In genomic region chrX:50797798-50798197, GRCm38 (mm10) we compare ENCODE assay signal across 21 mouse cellular contexts. TPM values are rescaled to one million over a fixed set of nuclear protein-coding genes. Genes with fewer than 3 reads are reported as not detected.
DNase-seq lines count a peak whose midpoint lies in the region; ATAC-seq and TF ChIP-seq lines count a peak whose summit lies in the region.
"Had no signal": no experiment of that assay in that cellular context is flagged by ENCODE, and none has a peak within 500 bp of the region (broad histone marks: within the 10 kb centered on the region; RNA-seq: fewer than 3 reads in every experiment).

No protein-coding gene starts in this region.

- H3K27me3 ChIP-seq in forebrain, embryonic 12.5 days: peaks cover 28% of the 10 kb centered on the region
- peaks cover 84% of the 10 kb centered on the region for H3K27me3 ChIP-seq in forebrain, embryonic 10.5 days (ENCODE audit: poor library complexity, severe bottlenecking)
- H3K27me3 ChIP-seq in spleen, adult 2 months (ENCODE audit: control insufficient read depth, insufficient read depth, low read length): no peaks in the 10 kb centered on the region
- H3K27me3 ChIP-seq in hindbrain, embryonic 16.5 days (replicated peaks; ENCODE audit: control insufficient read depth, insufficient read depth, low read length): no peaks in the 10 kb centered on the region
- peaks cover 12% of the 10 kb centered on the region for H3K27me3 ChIP-seq in midbrain, postnatal 0 days (ENCODE audit: insufficient read depth, low read length)
- H3K27me3 ChIP-seq: neural tube, embryonic 12.5 days had no signal

- 0 out of 2 replicates have a peak, but pooled peaks have one; percentile 57 for ATAC-seq in forebrain, embryonic 12.5 days (ENCODE audit: low FRiP score)
- ATAC-seq in hindbrain, embryonic 16.5 days: peak; percentile 52; the same call in 1 of the 2 replicates
- ATAC-seq in midbrain, postnatal 0 days (ENCODE audit: low FRiP score): no peak; the same call in 1 of the 2 replicates
- ATAC-seq: intestine, embryonic 16.5 days; liver, postnatal 0 days had no signal

- no peak overlapping the region for H3K27ac ChIP-seq in forebrain, embryonic 12.5 days
- no peak overlapping the region for H3K27ac ChIP-seq in forebrain, embryonic 10.5 days
- H3K27ac ChIP-seq in spleen, adult 2 months (ENCODE audit: insufficient read depth, low read length): peak overlapping the region; percentile 35; the same call in 1 of the 2 replicates
- no peak overlapping the region for H3K27ac ChIP-seq in hindbrain, embryonic 16.5 days (ENCODE audit: low read depth, low read length)
- H3K27ac ChIP-seq in midbrain, postnatal 0 days (ENCODE audit: low read depth, low read length): no peak overlapping the region
- H3K27ac ChIP-seq: embryonic facial prominence, embryonic 13.5 days; heart, embryonic 13.5 days; kidney, postnatal 0 days; neural tube, embryonic 12.5 days had no signal

- no peak for TF ChIP-seq CTCF in spleen, adult 2 months (IDR thresholded peaks at IDR 0.05; ENCODE audit: extremely low read depth, insufficient read depth, insufficient read length, insufficient replicate concordance)
- TF ChIP-seq CTCF in midbrain, postnatal 0 days (IDR thresholded peaks at IDR 0.05): no peak

- H3K9me3 ChIP-seq in forebrain, embryonic 12.5 days: no peaks in the 10 kb centered on the region
- no peaks in the 10 kb centered on the region for H3K9me3 ChIP-seq in forebrain, embryonic 10.5 days
- no peaks in the 10 kb centered on the region for H3K9me3 ChIP-seq in hindbrain, embryonic 16.5 days (ENCODE audit: control insufficient read depth, low read length)
- no peaks in the 10 kb centered on the region for H3K9me3 ChIP-seq in midbrain, postnatal 0 days (ENCODE audit: low read length)
- H3K9me3 ChIP-seq: embryonic facial prominence, embryonic 13.5 days; heart, embryonic 13.5 days; neural tube, embryonic 12.5 days had no signal

- H3K4me3 ChIP-seq in forebrain, embryonic 12.5 days (replicated peaks): no peak overlapping the region
- H3K4me3 ChIP-seq in forebrain, embryonic 10.5 days: no peak overlapping the region
- H3K4me3 ChIP-seq in spleen, adult 2 months (ENCODE audit: extremely low read depth, insufficient read depth, insufficient read length): no peak overlapping the region
- no peak overlapping the region for H3K4me3 ChIP-seq in hindbrain, embryonic 16.5 days (ENCODE audit: low read length)
- no peak overlapping the region for H3K4me3 ChIP-seq in midbrain, postnatal 0 days (ENCODE audit: low read depth, low read length)
- H3K4me3 ChIP-seq: embryonic facial prominence, embryonic 13.5 days; heart, embryonic 13.5 days; neural tube, embryonic 12.5 days had no signal

- TF ChIP-seq POLR2A in spleen, adult 2 months (IDR thresholded peaks at IDR 0.05; ENCODE audit: low read depth, low read length): no peak

- no peak overlapping the region for H3K9ac ChIP-seq in forebrain, embryonic 12.5 days
- no peak overlapping the region for H3K9ac ChIP-seq in hindbrain, embryonic 16.5 days (ENCODE audit: low read depth, low read length)
- H3K9ac ChIP-seq in midbrain, postnatal 0 days (replicated peaks; ENCODE audit: low read length, poor library complexity, severe bottlenecking): no peak overlapping the region
- H3K9ac ChIP-seq: embryonic facial prominence, embryonic 13.5 days; heart, embryonic 13.5 days; liver, postnatal 0 days; neural tube, embryonic 12.5 days had no signal

- H3K4me1 ChIP-seq in forebrain, embryonic 12.5 days: peaks cover 7% of the 10 kb centered on the region
- peaks cover 29% of the 10 kb centered on the region for H3K4me1 ChIP-seq in forebrain, embryonic 10.5 days
- H3K4me1 ChIP-seq in spleen, adult 2 months (ENCODE audit: control insufficient read depth, insufficient read depth, insufficient read length): peaks cover 3% of the 10 kb centered on the region; the same call in 1 of the 2 replicates
- H3K4me1 ChIP-seq in hindbrain, embryonic 16.5 days (ENCODE audit: control insufficient read depth, insufficient read depth, low read depth, low read length): no peaks in the 10 kb centered on the region
- H3K4me1 ChIP-seq in midbrain, postnatal 0 days (ENCODE audit: insufficient read depth, low read length): no peaks in the 10 kb centered on the region
- H3K4me1 ChIP-seq: embryonic facial prominence, embryonic 13.5 days; neural tube, embryonic 12.5 days had no signal

- 53% methylated on average over 1 of the region's 1 CpGs for WGBS in forebrain, embryonic 12.5 days
- 44% methylated on average over 1 of the region's 1 CpGs for WGBS in forebrain, embryonic 10.5 days
- WGBS in spleen, adult 2 months: 53% methylated on average over 1 of the region's 1 CpGs
- WGBS in hindbrain, embryonic 16.5 days: 56% methylated on average over 1 of the region's 1 CpGs
- 44% methylated on average over 1 of the region's 1 CpGs for WGBS in midbrain, postnatal 0 days

- H3K4me2 ChIP-seq in forebrain, embryonic 12.5 days: no peak overlapping the region
- H3K4me2 ChIP-seq in hindbrain, embryonic 16.5 days (ENCODE audit: low read length): no peak overlapping the region
- no peak overlapping the region for H3K4me2 ChIP-seq in midbrain, postnatal 0 days (ENCODE audit: low read depth, low read length, poor library complexity, severe bottlenecking)
- H3K4me2 ChIP-seq: embryonic facial prominence, embryonic 13.5 days; heart, embryonic 13.5 days; neural tube, embryonic 12.5 days had no signal

- H3K36me3 ChIP-seq in forebrain, embryonic 12.5 days (replicated peaks): no peaks in the 10 kb centered on the region
- H3K36me3 ChIP-seq in forebrain, embryonic 10.5 days (replicated peaks): no peaks in the 10 kb centered on the region
- H3K36me3 ChIP-seq in spleen, adult 2 months (ENCODE audit: control insufficient read depth, insufficient read depth, low read length): no peaks in the 10 kb centered on the region
- no peaks in the 10 kb centered on the region for H3K36me3 ChIP-seq in hindbrain, embryonic 16.5 days (ENCODE audit: control insufficient read depth, insufficient read depth, low read length)
- no peaks in the 10 kb centered on the region for H3K36me3 ChIP-seq in midbrain, postnatal 0 days (ENCODE audit: insufficient read depth, low read length)
- H3K36me3 ChIP-seq: embryonic facial prominence, embryonic 13.5 days; heart, embryonic 13.5 days; neural tube, embryonic 12.5 days had no signal

- no peak for DNase-seq in forebrain, embryonic 10.5 days (ENCODE audit: extremely low spot score, low spot score)
- no peak for DNase-seq in spleen, adult 2 months (ENCODE audit: low read depth in 1 of 2, low spot score in 2 of 2)
- DNase-seq in spleen, postnatal 14 days (ENCODE audit: low spot score in 2 of 2): no peak
- DNase-seq in midbrain, postnatal 0 days (ENCODE audit: low spot score): peak; percentile 5
- no peak for DNase-seq in adrenal gland, postnatal 14 days
- no peak for DNase-seq in urinary bladder, postnatal 36 days (ENCODE audit: low spot score in 2 of 2)
- DNase-seq: adrenal gland, postnatal 25 days; B cell, adult 2 months; cerebellum, postnatal 25 days; heart, postnatal 4 days; liver; liver, postnatal 0 days; lung, postnatal 14 days; spleen, adult 18-20 months had no signal

RNA-seq across cellular contexts. Expression of gene Stk26, which starts 43.0 kb away (rescaled TPM):
- 2.4 and 2.6 TPM in 2 replicates for polyA plus RNA-seq in forebrain, embryonic 12.5 days (2016; fragmentation: Nextera tagmentation; extraction: Ambion mirVana)
- 5.4 and 5.8 TPM in 2 replicates for polyA plus RNA-seq in forebrain, embryonic 10.5 days (2016; fragmentation: Nextera tagmentation; extraction: Ambion mirVana)
- 7.1 and 10.1 TPM in 2 replicates for polyA plus RNA-seq in spleen, adult 2 months (2012; rRNA removed)
- polyA plus RNA-seq in hindbrain, embryonic 16.5 days (2015; fragmentation: Nextera tagmentation; extraction: Ambion mirVana): 0.50 and 0.95 TPM in 2 replicates
- 0.44 and 1.2 TPM in 2 replicates for total RNA-seq in midbrain, postnatal 0 days (2014; rRNA removed)
- polyA plus RNA-seq in midbrain, postnatal 0 days (2015; fragmentation: Nextera tagmentation; extraction: Ambion mirVana): 0.52 and 1.1 TPM in 2 replicates
- total RNA-seq in adrenal gland, postnatal 14 days (2021): 4.1 and 4.2 TPM in 2 replicates
